Mouse (Mus musculus): ENCODE measurements around the gene Psors1c2. TPM values are rescaled to one million over a fixed set of nuclear protein-coding genes. Genes with fewer than 3 reads are reported as not detected.

The Psors1c2 gene
- polyA plus RNA-seq (2015; fragmentation: Nextera tagmentation; extraction: Ambion mirVana), result 0.14 and 0.17 TPM in 2 replicates

GRCm38 (mm10) chr17:35532901-35533300 lies at the start of gene Psors1c2:
Gene Psors1c2, plus strand, starts transcription at chr17:35533201.
- no peaks in the 10 kb centered on the region for H3K9me3 ChIP-seq (replicated peaks; ENCODE audit: low read length)
- no peak within 1 kb of the TSS for H3K9ac ChIP-seq (ENCODE audit: low read depth, low read length)
- no peak within 1 kb of the TSS for H3K27ac ChIP-seq
- 0 out of 2 replicates have a peak, but pooled peaks have one; percentile 8 for ATAC-seq (replicated peaks; ENCODE audit: low FRiP score, low read depth)
- H3K4me3 ChIP-seq (replicated peaks; ENCODE audit: low read depth, low read length), result no peak within 1 kb of the TSS
- no peaks in the 10 kb centered on the region for H3K27me3 ChIP-seq (ENCODE audit: insufficient read depth, low read length)
- no peak within 1 kb of the TSS for H3K4me2 ChIP-seq (ENCODE audit: low read length)
- no peak for DNase-seq (ENCODE audit: low spot score)
- no peaks in the 10 kb centered on the region for H3K4me1 ChIP-seq (replicated peaks; ENCODE audit: insufficient read depth, low read length)
- TF ChIP-seq CTCF (IDR thresholded peaks at IDR 0.05; ENCODE audit: low read depth), result no peak
- 0 out of 2 replicates have a peak, but pooled peaks cover 9% of the 10 kb centered on the region for H3K36me3 ChIP-seq (ENCODE audit: insufficient read depth, low read length)
- 31% methylated on average over 7 of the region's 7 CpGs for WGBS

- WGBS, result under 1% methylated on average over 9 of the region's 9 CpGs
Observed at GRCm38 (mm10) chr17:35484066-35484465, 48.9 kb upstream of the Psors1c2 start.

GRCm38 (mm10) chr17:35485702-35486101 lies 47.3 kb upstream of the Psors1c2 start:
- no peak overlapping the region for H3K27ac ChIP-seq
- no peak overlapping the region for H3K9ac ChIP-seq (ENCODE audit: low read depth, low read length)
- DNase-seq (ENCODE audit: low spot score), result no peak
- no peak for TF ChIP-seq CTCF (IDR thresholded peaks at IDR 0.05; ENCODE audit: low read depth)
- no peak overlapping the region for H3K4me2 ChIP-seq (ENCODE audit: low read length)
- no peak overlapping the region for H3K4me3 ChIP-seq (replicated peaks; ENCODE audit: low read depth, low read length)
- WGBS, result 38% methylated on average over 4 of the region's 4 CpGs
- no peaks in the 10 kb centered on the region for H3K4me1 ChIP-seq (replicated peaks; ENCODE audit: insufficient read depth, low read length)
- H3K27me3 ChIP-seq (ENCODE audit: insufficient read depth, low read length), result no peaks in the 10 kb centered on the region
- no peaks in the 10 kb centered on the region for H3K9me3 ChIP-seq (replicated peaks; ENCODE audit: low read length)
- H3K36me3 ChIP-seq (ENCODE audit: insufficient read depth, low read length), result no peaks in the 10 kb centered on the region
- no peak for ATAC-seq (replicated peaks; ENCODE audit: low FRiP score, low read depth)

More at GRCm38 (mm10) chr17:35484066-35484465, 48.9 kb upstream of the Psors1c2 start:
- no peaks in the 10 kb centered on the region for H3K9me3 ChIP-seq (replicated peaks; ENCODE audit: low read length)
- peak; percentile 92 for TF ChIP-seq CTCF (IDR thresholded peaks at IDR 0.05; ENCODE audit: low read depth)
- no peak overlapping the region for H3K4me2 ChIP-seq (ENCODE audit: low read length)
- H3K4me3 ChIP-seq (replicated peaks; ENCODE audit: low read depth, low read length), result no peak overlapping the region
- H3K9ac ChIP-seq (ENCODE audit: low read depth, low read length), result no peak overlapping the region
- H3K27ac ChIP-seq, result no peak overlapping the region
- H3K36me3 ChIP-seq (ENCODE audit: insufficient read depth, low read length), result no peaks in the 10 kb centered on the region
- ATAC-seq (replicated peaks; ENCODE audit: low FRiP score, low read depth) (no peak), DNase-seq (ENCODE audit: low spot score) (peak; percentile 78)
- H3K4me1 ChIP-seq (replicated peaks; ENCODE audit: insufficient read depth, low read length), result no peaks in the 10 kb centered on the region
- no peaks in the 10 kb centered on the region for H3K27me3 ChIP-seq (ENCODE audit: insufficient read depth, low read length)

GRCm38 (mm10) chr17:35486726-35487125 lies 46.3 kb upstream of the Psors1c2 start:
- Histone ChIP-seq H3K27me3 (ENCODE audit: insufficient read depth, low read length) (no peaks in the 10 kb centered on the region), H3K9me3 (replicated peaks; ENCODE audit: low read length) (no peaks in the 10 kb centered on the region), H3K27ac (no peak overlapping the region), H3K4me2 (ENCODE audit: low read length) (no peak overlapping the region), H3K4me1 (replicated peaks; ENCODE audit: insufficient read depth, low read length) (no peaks in the 10 kb centered on the region), H3K4me3 (replicated peaks; ENCODE audit: low read depth, low read length) (no peak overlapping the region), H3K9ac (ENCODE audit: low read depth, low read length) (no peak overlapping the region), H3K36me3 (ENCODE audit: insufficient read depth, low read length) (no peaks in the 10 kb centered on the region)
- TF ChIP-seq CTCF (IDR thresholded peaks at IDR 0.05; ENCODE audit: low read depth), result no peak
- no peak for ATAC-seq (replicated peaks; ENCODE audit: low FRiP score, low read depth)
- DNase-seq (ENCODE audit: low spot score), result no peak
- WGBS, result 60% methylated on average over 10 of the region's 10 CpGs

- Histone ChIP-seq H3K36me3 (ENCODE audit: insufficient read depth, low read length) (no peaks in the 10 kb centered on the region), H3K9me3 (replicated peaks; ENCODE audit: low read length) (no peaks in the 10 kb centered on the region), H3K4me1 (replicated peaks; ENCODE audit: insufficient read depth, low read length) (no peaks in the 10 kb centered on the region), H3K4me3 (replicated peaks; ENCODE audit: low read depth, low read length) (no peak overlapping the region), H3K27me3 (ENCODE audit: insufficient read depth, low read length) (no peaks in the 10 kb centered on the region), H3K9ac (ENCODE audit: low read depth, low read length) (no peak overlapping the region), H3K27ac (no peak overlapping the region), H3K4me2 (ENCODE audit: low read length) (no peak overlapping the region)
- WGBS, result 98% methylated on average over 2 of the region's 2 CpGs
- ATAC-seq (replicated peaks; ENCODE audit: low FRiP score, low read depth) (no peak), DNase-seq (ENCODE audit: low spot score) (no peak)
- TF ChIP-seq CTCF (IDR thresholded peaks at IDR 0.05; ENCODE audit: low read depth), result no peak
Observed at GRCm38 (mm10) chr17:35488041-35488440, 45.0 kb upstream of the Psors1c2 start.

GRCm38 (mm10) chr17:35490320-35490719 lies 42.7 kb upstream of the Psors1c2 start:
- Histone ChIP-seq H3K27ac (no peak overlapping the region), H3K9ac (ENCODE audit: low read depth, low read length) (no peak overlapping the region), H3K36me3 (ENCODE audit: insufficient read depth, low read length) (no peaks in the 10 kb centered on the region), H3K9me3 (replicated peaks; ENCODE audit: low read length) (no peaks in the 10 kb centered on the region), H3K4me1 (replicated peaks; ENCODE audit: insufficient read depth, low read length) (no peaks in the 10 kb centered on the region), H3K27me3 (ENCODE audit: insufficient read depth, low read length) (no peaks in the 10 kb centered on the region), H3K4me2 (ENCODE audit: low read length) (no peak overlapping the region), H3K4me3 (replicated peaks; ENCODE audit: low read depth, low read length) (no peak overlapping the region)
- 63% methylated on average over 5 of the region's 5 CpGs for WGBS
- TF ChIP-seq CTCF (IDR thresholded peaks at IDR 0.05; ENCODE audit: low read depth), result no peak
- ATAC-seq (replicated peaks; ENCODE audit: low FRiP score, low read depth) (no peak), DNase-seq (ENCODE audit: low spot score) (no peak)

GRCm38 (mm10) chr17:35497124-35497523 lies 35.9 kb upstream of the Psors1c2 start:
- no peaks in the 10 kb centered on the region for H3K27me3 ChIP-seq (ENCODE audit: insufficient read depth, low read length)
- H3K9me3 ChIP-seq (replicated peaks; ENCODE audit: low read length), result no peaks in the 10 kb centered on the region
- H3K9ac ChIP-seq (ENCODE audit: low read depth, low read length), result no peak overlapping the region
- TF ChIP-seq CTCF (IDR thresholded peaks at IDR 0.05; ENCODE audit: low read depth), result no peak
- 97% methylated on average over 7 of the region's 7 CpGs for WGBS
- ATAC-seq (replicated peaks; ENCODE audit: low FRiP score, low read depth) (no peak), DNase-seq (ENCODE audit: low spot score) (no peak)
- no peaks in the 10 kb centered on the region for H3K36me3 ChIP-seq (ENCODE audit: insufficient read depth, low read length)
- no peak overlapping the region for H3K27ac ChIP-seq
- no peaks in the 10 kb centered on the region for H3K4me1 ChIP-seq (replicated peaks; ENCODE audit: insufficient read depth, low read length)
- H3K4me2 ChIP-seq (ENCODE audit: low read length), result no peak overlapping the region
- no peak overlapping the region for H3K4me3 ChIP-seq (replicated peaks; ENCODE audit: low read depth, low read length)

Measured in kidney, postnatal 0 days (tissue).